Mouse (Mus musculus) heart, embryonic 11.5 days (tissue): Measurements from ENCODE around the gene Dusp13. TPM values are rescaled to one million over a fixed set of nuclear protein-coding genes. Genes with fewer than 3 reads are reported as not detected.
A peak's percentile ranks its signal among the peaks of the same experiment; 100 is the strongest.

Experiments used
- ATAC-seq: fragments of 200-750 bp; cut with Nextera tagmentation; replicated peaks from 2 replicates; pipeline ENCODE4 v1.8.0; 2017; ENCODE audit warnings: moderate library complexity; ENCODE audit not compliant: insufficient number of reproducible peaks, low FRiP score, low TSS enrichment
- H3K27ac ChIP-seq: fragments of 300-500 bp; sonication (generic); 2 replicates; pipeline ENCODE4 v1.5.1; 2014; ENCODE audit warnings: mild to moderate bottlenecking, low read depth, low read length
- H3K27me3 ChIP-seq: fragments of 300-500 bp; sonication (generic); 2 replicates; pipeline ENCODE4 v1.6.1; 2014; ENCODE audit warnings: mild to moderate bottlenecking, low read length, mixed read lengths; ENCODE audit not compliant: control insufficient read depth, insufficient read depth
- H3K36me3 ChIP-seq: fragments of 300-500 bp; sonication (generic); 2 replicates; pipeline ENCODE4 v1.6.1; 2014; ENCODE audit warnings: mild to moderate bottlenecking, low read length, moderate library complexity, mixed read lengths; ENCODE audit not compliant: control insufficient read depth, insufficient read depth
- H3K4me1 ChIP-seq: fragments of 300-500 bp; sonication (generic); 2 replicates; pipeline ENCODE4 v1.6.1; 2014; ENCODE audit warnings: low read length; ENCODE audit not compliant: control insufficient read depth, insufficient read depth
- H3K4me2 ChIP-seq: fragments of 300-500 bp; sonication (generic); 2 replicates; pipeline ENCODE4 v1.6.1; 2014; ENCODE audit warnings: mild to moderate bottlenecking, moderate library complexity
- H3K4me3 ChIP-seq: fragments of 300-500 bp; sonication (generic); 2 replicates; pipeline ENCODE4 v1.5.1; 2014; ENCODE audit warnings: low read depth, low read length
- H3K9ac ChIP-seq: fragments of 300-500 bp; sonication (generic); 2 replicates; pipeline ENCODE4 v1.6.1; 2014; ENCODE audit warnings: mild to moderate bottlenecking, low read depth, low read length, moderate library complexity
- H3K9me3 ChIP-seq: fragments of 300-500 bp; sonication (generic); replicated peaks from 2 replicates; pipeline ENCODE4 v1.6.1; 2016; ENCODE audit warnings: low read length; ENCODE audit not compliant: control insufficient read depth
- WGBS: fragments of 180-500 bp; shearing (Covaris S2); extraction: QIAGEN DNeasy Blood & Tissue Kit; methylation state at CpG from one replicate; pipeline ENCODE4 v1.1.7; 2014; ENCODE audit not compliant: insufficient replicate concordance; 5-methylcytosine and 5-hydroxymethylcytosine counted together
- polyA plus RNA-seq: library from polyadenylated mRNA; unstranded; fragments of >200 nt; fragmentation: Nextera tagmentation; extraction: Ambion mirVana; gene quantifications from 2 replicates; pipeline ENCODE4 v1.2.1, GENCODE M21; 2014

The Dusp13 gene
- polyA plus RNA-seq, 1 experiment from 2014 or later = not detected

- no peak overlapping the region for H3K9ac ChIP-seq
- ATAC-seq = no peak
- no peaks in the 10 kb centered on the region for H3K9me3 ChIP-seq
- H3K4me1 ChIP-seq = peaks cover 11% of the 10 kb centered on the region
- no peak overlapping the region for H3K27ac ChIP-seq
- no peak overlapping the region for H3K4me3 ChIP-seq
- H3K36me3 ChIP-seq = no peaks in the 10 kb centered on the region
- H3K4me2 ChIP-seq = no peak overlapping the region
- 83% methylated on average over 8 of the region's 8 CpGs for WGBS
- no peaks in the 10 kb centered on the region for H3K27me3 ChIP-seq
Observed at GRCm38 (mm10) chr14:21722021-21722698, 28.8 kb downstream of the Dusp13 start.

- 51% methylated on average over 4 of the region's 4 CpGs for WGBS
- Histone ChIP-seq H3K4me2 (no peak overlapping the region), H3K27me3 (no peaks in the 10 kb centered on the region), H3K9ac (no peak overlapping the region), H3K9me3 (no peaks in the 10 kb centered on the region), H3K4me3 (no peak overlapping the region), H3K27ac (peak overlapping the region; percentile 11; the same call in 1 of the 2 replicates), H3K36me3 (no peaks in the 10 kb centered on the region), H3K4me1 (peaks cover 11% of the 10 kb centered on the region)
- ATAC-seq = no peak
Observed at GRCm38 (mm10) chr14:21720430-21721205, 30.4 kb downstream of the Dusp13 start.

GRCm38 (mm10) chr14:21719646-21720383 is 31.2 kb downstream of the Dusp13 start:
- no peak overlapping the region for H3K4me3 ChIP-seq
- peak overlapping the region; percentile 11 for H3K27ac ChIP-seq
- H3K36me3 ChIP-seq = no peaks in the 10 kb centered on the region
- 10% methylated on average over 17 of the region's 17 CpGs for WGBS
- peak; percentile 47; the same call in 1 of the 2 replicates for ATAC-seq
- H3K27me3 ChIP-seq = no peaks in the 10 kb centered on the region
- H3K9ac ChIP-seq = no peak overlapping the region
- peaks cover 11% of the 10 kb centered on the region for H3K4me1 ChIP-seq
- peak overlapping the region; percentile 38 for H3K4me2 ChIP-seq
- H3K9me3 ChIP-seq = no peaks in the 10 kb centered on the region

GRCm38 (mm10) chr14:21714486-21714885 is 36.5 kb downstream of the Dusp13 start, which contains the start of gene Dupd1:
Gene Dupd1, minus strand, starts transcription at chr14:21714576.
- no peaks in the 10 kb centered on the region for H3K9me3 ChIP-seq
- H3K4me2 ChIP-seq = no peak within 1 kb of the TSS
- no peak within 1 kb of the TSS for H3K27ac ChIP-seq
- H3K4me1 ChIP-seq = peaks cover 7% of the 10 kb centered on the region; the same call in 1 of the 2 replicates
- no peak within 1 kb of the TSS for H3K9ac ChIP-seq
- H3K27me3 ChIP-seq = no peaks in the 10 kb centered on the region; the same call in 1 of the 2 replicates
- no peaks in the 10 kb centered on the region for H3K36me3 ChIP-seq
- no peak for ATAC-seq
- 51% methylated on average over 5 of the region's 5 CpGs for WGBS
- H3K4me3 ChIP-seq = no peak within 1 kb of the TSS

- ATAC-seq = no peak
- Histone ChIP-seq H3K36me3 (no peaks in the 10 kb centered on the region), H3K27me3 (no peaks in the 10 kb centered on the region; the same call in 1 of the 2 replicates), H3K9me3 (no peaks in the 10 kb centered on the region), H3K9ac (no peak overlapping the region), H3K4me3 (no peak overlapping the region), H3K27ac (no peak overlapping the region), H3K4me2 (no peak overlapping the region), H3K4me1 (peaks cover 14% of the 10 kb centered on the region)
- WGBS = 83% methylated on average over 2 of the region's 2 CpGs
Observed at GRCm38 (mm10) chr14:21711231-21711630, 39.8 kb downstream of the Dusp13 start.

GRCm38 (mm10) chr14:21709545-21709944 is 41.4 kb downstream of the Dusp13 start:
- no peaks in the 10 kb centered on the region; the same call in 1 of the 2 replicates for H3K27me3 ChIP-seq
- peaks cover 12% of the 10 kb centered on the region for H3K4me1 ChIP-seq
- no peak for ATAC-seq
- H3K4me2 ChIP-seq = no peak overlapping the region
- no peak overlapping the region for H3K9ac ChIP-seq
- no peak overlapping the region for H3K4me3 ChIP-seq
- no peak overlapping the region for H3K27ac ChIP-seq
- H3K9me3 ChIP-seq = no peaks in the 10 kb centered on the region
- no peaks in the 10 kb centered on the region for H3K36me3 ChIP-seq
- WGBS = 48% methylated on average over 2 of the region's 2 CpGs

GRCm38 (mm10) chr14:21706759-21707571 is 44.0 kb downstream of the Dusp13 start:
- ATAC-seq = peak; percentile 33; the same call in 1 of the 2 replicates
- no peak overlapping the region for H3K9ac ChIP-seq
- no peak overlapping the region for H3K4me2 ChIP-seq
- no peaks in the 10 kb centered on the region for H3K36me3 ChIP-seq
- H3K27me3 ChIP-seq = no peaks in the 10 kb centered on the region
- no peaks in the 10 kb centered on the region for H3K9me3 ChIP-seq
- WGBS = 46% methylated on average over 12 of the region's 12 CpGs
- H3K4me1 ChIP-seq = peaks cover 27% of the 10 kb centered on the region
- peak overlapping the region; percentile 66 for H3K27ac ChIP-seq
- H3K4me3 ChIP-seq = no peak overlapping the region

GRCm38 (mm10) chr14:21705462-21705861 is 45.5 kb downstream of the Dusp13 start:
- ATAC-seq = no peak
- no peak overlapping the region for H3K9ac ChIP-seq
- H3K9me3 ChIP-seq = no peaks in the 10 kb centered on the region
- no peaks in the 10 kb centered on the region for H3K27me3 ChIP-seq
- H3K36me3 ChIP-seq = no peaks in the 10 kb centered on the region
- WGBS = 79% methylated on average over 2 of the region's 2 CpGs
- no peak overlapping the region for H3K27ac ChIP-seq
- no peak overlapping the region for H3K4me2 ChIP-seq
- no peak overlapping the region for H3K4me3 ChIP-seq
- peaks cover 27% of the 10 kb centered on the region for H3K4me1 ChIP-seq
